Mouse (Mus musculus): ENCODE data around the gene Phlpp2. TPM values are rescaled to one million over a fixed set of nuclear protein-coding genes. Genes with fewer than 3 reads are reported as not detected.

Gene Phlpp2
- total RNA-seq, 1 experiment from 2014 or later, result 6.3 TPM

- no peak for ATAC-seq (replicated peaks in 1 of 2; ENCODE audit: insufficient read depth in 1 of 2, low FRiP score in 2 of 2, low TSS enrichment in 1 of 2, low read depth in 1 of 2, poor library complexity in 2 of 2, severe bottlenecking in 2 of 2)
Observed at GRCm38 (mm10) chr8:109987776-109988175, 119.4 kb downstream of the Phlpp2 start.

GRCm38 (mm10) chr8:109989151-109989550, 120.8 kb downstream of the Phlpp2 start:
- ATAC-seq (replicated peaks in 1 of 2; ENCODE audit: insufficient read depth in 1 of 2, low FRiP score in 2 of 2, low TSS enrichment in 1 of 2, low read depth in 1 of 2, poor library complexity in 2 of 2, severe bottlenecking in 2 of 2), result no peak

- ATAC-seq (replicated peaks in 1 of 2; ENCODE audit: insufficient read depth in 1 of 2, low FRiP score in 2 of 2, low TSS enrichment in 1 of 2, low read depth in 1 of 2, poor library complexity in 2 of 2, severe bottlenecking in 2 of 2), result no peak
Observed at GRCm38 (mm10) chr8:109990224-109990623, 121.9 kb downstream of the Phlpp2 start, which contains the start of gene Tat. Tat (plus strand) TSS chr8:109990437.

- ATAC-seq (replicated peaks in 1 of 2; ENCODE audit: insufficient read depth in 1 of 2, low FRiP score in 2 of 2, low TSS enrichment in 1 of 2, low read depth in 1 of 2, poor library complexity in 2 of 2, severe bottlenecking in 2 of 2), result no peak
Observed at GRCm38 (mm10) chr8:109992166-109992565, 123.8 kb downstream of the Phlpp2 start.

GRCm38 (mm10) chr8:109992951-109993350, 124.6 kb downstream of the Phlpp2 start:
- ATAC-seq (replicated peaks in 1 of 2; ENCODE audit: insufficient read depth in 1 of 2, low FRiP score in 2 of 2, low TSS enrichment in 1 of 2, low read depth in 1 of 2, poor library complexity in 2 of 2, severe bottlenecking in 2 of 2), result no peak

Other genes starting within 250 kb of the Phlpp2 start
- 87.7 and 109 TPM in 2 replicates for gene Ist1, start 175.3 kb upstream of the Phlpp2 start, total RNA-seq (2017)
- gene Zfp821, start 163.0 kb upstream of the Phlpp2 start, total RNA-seq (2017), result 7.6 and 8.9 TPM in 2 replicates
- 13.3 and 14.1 TPM in 2 replicates for gene Atxn1l, start 130.8 kb upstream of the Phlpp2 start, total RNA-seq (2017)
- gene Ap1g1, start 90.0 kb upstream of the Phlpp2 start, total RNA-seq (2017), result 62.0 TPM in 2 replicates
- gene Marveld3, start 93.7 kb downstream of the Phlpp2 start, total RNA-seq (2017), result not detected in 2 replicates
- gene Tat, start 121.9 kb downstream of the Phlpp2 start, total RNA-seq (2017), result not detected in 2 replicates
- not detected in 2 replicates for gene Chst4, start 171.2 kb downstream of the Phlpp2 start, total RNA-seq (2017)
- 1.4 and 4.1 TPM in 2 replicates for gene Zfp612, start 211.2 kb downstream of the Phlpp2 start, total RNA-seq (2017)
- gene Gm21964, start 232.7 kb downstream of the Phlpp2 start, total RNA-seq (2017), result not detected in 2 replicates
- gene Gm17720, start 234.2 kb downstream of the Phlpp2 start, total RNA-seq (2017), result not detected in 2 replicates